Mouse (Mus musculus) MEL (cell line): ENCODE data around the gene Emc8.

ENCODE experiments used
- CTCF ChIP-seq, 3 experiments: IDR thresholded peaks in 2 of 3; conservative IDR thresholded peaks in 1 of 3; 2 replicates each; pipeline ENCODE4 v1.5.1; 2011 to 2012; ENCODE audit warnings: low read length in 3 of 3, low read depth in 2 of 3, mild to moderate bottlenecking in 2 of 3, improper control_type of control experiment in 1 of 3, inconsistent platforms in 1 of 3, mixed read lengths in 1 of 3, moderate library complexity in 1 of 3; ENCODE audit not compliant: control insufficient read depth in 1 of 3, insufficient read depth in 1 of 3, poor library complexity in 1 of 3, severe bottlenecking in 1 of 3
- EP300 ChIP-seq, 2 experiments: IDR thresholded peaks; 2 replicates each; pipeline ENCODE4 v1.6.1; 2011; ENCODE audit warnings: improper control_type of control experiment in 2 of 2, low read length in 2 of 2, low read depth in 1 of 2, mild to moderate bottlenecking in 1 of 2
- KAT2A ChIP-seq: conservative IDR thresholded peaks from 2 replicates; pipeline ENCODE4 v1.6.1; 2012; ENCODE audit warnings: low read depth, low read length, improper control_type of control experiment, inconsistent platforms
- MAZ ChIP-seq: IDR thresholded peaks from 2 replicates; pipeline ENCODE4 v1.6.1; 2012; ENCODE audit warnings: low read depth, mild to moderate bottlenecking, inconsistent platforms, low read length, improper control_type of control experiment
- POLR2A ChIP-seq, 2 experiments: IDR thresholded peaks; 2 replicates each; pipeline ENCODE4 v1.6.1; 2011 to 2012; ENCODE audit warnings: low read length in 2 of 2, mild to moderate bottlenecking in 2 of 2, control low read depth in 1 of 2, improper control_type of control experiment in 1 of 2, low read depth in 1 of 2, moderate library complexity in 1 of 2; ENCODE audit not compliant: control insufficient read depth in 1 of 2, insufficient read depth in 1 of 2, poor library complexity in 1 of 2
- POLR2AphosphoS5 ChIP-seq: IDR thresholded peaks from 2 replicates; pipeline ENCODE4 v1.6.1; 2012; ENCODE audit warnings: low read depth, borderline replicate concordance, mild to moderate bottlenecking, inconsistent platforms, low read length, moderate library complexity, mixed read lengths
- SMC3 ChIP-seq: IDR thresholded peaks from 2 replicates; pipeline ENCODE4 v1.6.1; 2011; ENCODE audit warnings: low read depth, low read length, improper control_type of control experiment

DNA sequence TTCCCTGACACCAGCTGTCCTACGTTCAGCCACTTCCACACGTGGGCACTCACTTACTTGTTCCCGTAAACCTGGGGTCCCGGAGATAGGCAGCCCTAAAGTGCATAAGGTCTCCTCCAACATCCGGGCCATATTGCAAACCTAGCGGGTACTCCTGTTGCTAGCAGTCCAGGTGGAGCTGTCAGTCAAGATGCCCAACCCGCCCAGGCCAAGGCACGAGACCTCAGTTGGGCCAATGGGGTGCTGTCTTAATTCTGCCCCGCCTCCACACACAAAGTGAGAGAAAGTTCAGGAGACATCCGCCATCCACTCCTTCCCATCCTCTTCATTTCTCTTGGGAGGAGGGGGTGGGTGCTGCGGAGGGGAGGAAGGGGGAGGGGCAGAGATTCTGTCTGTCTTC, 41.9 kb downstream of the Emc8 start:
- TF ChIP-seq POLR2AphosphoS5 (no peak), EP300 (IDR thresholded peaks at IDR 0.05; ENCODE audit: low read depth in 1 of 2, low read length in 2 of 2) (no peak), MAZ (no peak), SMC3 (no peak), CTCF (IDR thresholded peaks at IDR 0.05 in 2 of 3, conservative IDR thresholded peaks at IDR 0.05 in 1 of 3; ENCODE audit: control insufficient read depth in 1 of 3, insufficient read depth in 1 of 3, low read depth in 2 of 3, low read length in 3 of 3, poor library complexity in 1 of 3, severe bottlenecking in 1 of 3) (no peak), POLR2A (IDR thresholded peaks at IDR 0.05; ENCODE audit: control insufficient read depth in 1 of 2, insufficient read depth in 1 of 2, low read depth in 1 of 2, low read length in 2 of 2, poor library complexity in 1 of 2) (no peak), KAT2A (no peak)
